Mouse (Mus musculus): ENCODE data around the gene Ppm1j. TPM values are rescaled to one million over a fixed set of nuclear protein-coding genes. Genes with fewer than 3 reads are reported as not detected.
A peak's percentile ranks its signal among the peaks of the same experiment; 100 is the strongest.

Gene Ppm1j
- total and polyA plus RNA-seq, 2 experiments: 0.28 to 1.4 TPM

- no peak overlapping the region for H3K27ac ChIP-seq (replicated peaks; ENCODE audit: insufficient read depth, low read depth, low read length)
- no peak overlapping the region for H3K9ac ChIP-seq (ENCODE audit: low read depth, low read length)
- 93% methylated on average over 8 of the region's 8 CpGs for WGBS
- no peaks in the 10 kb centered on the region for H3K27me3 ChIP-seq (ENCODE audit: control insufficient read depth, insufficient read depth, low read length)
- H3K4me1 ChIP-seq (ENCODE audit: control insufficient read depth, insufficient read depth, low read length): peaks cover 17% of the 10 kb centered on the region
- DNase-seq (ENCODE audit: extremely low read depth, low read depth, low spot score): no peak
- H3K79me2 ChIP-seq (ENCODE audit: control insufficient read depth, insufficient read depth, low read length): no peaks in the 10 kb centered on the region
- no peaks in the 10 kb centered on the region; the same call in 1 of the 2 replicates for H3K36me3 ChIP-seq (ENCODE audit: control insufficient read depth, insufficient read depth, low read length)
- no peak overlapping the region for H3K4me3 ChIP-seq (ENCODE audit: insufficient read depth, low read depth, low read length)
- TF ChIP-seq POLR2A (IDR thresholded peaks at IDR 0.05; ENCODE audit: extremely low read depth, insufficient read depth, low read length) (no peak), CTCF (IDR thresholded peaks at IDR 0.05; ENCODE audit: low read depth, low read length) (no peak)
Observed at GRCm38 (mm10) chr3:104791671-104792070, 10.8 kb downstream of the Ppm1j start.

GRCm38 (mm10) chr3:104792360-104793270 is 11.8 kb downstream of the Ppm1j start:
- H3K27ac ChIP-seq (replicated peaks; ENCODE audit: insufficient read depth, low read depth, low read length): no peak overlapping the region
- 62% methylated on average over 15 of the region's 15 CpGs for WGBS

GRCm38 (mm10) chr3:104793871-104794828 is 13.3 kb downstream of the Ppm1j start:
- Histone ChIP-seq H3K79me2 (ENCODE audit: control insufficient read depth, insufficient read depth, low read length) (no peaks in the 10 kb centered on the region), H3K27me3 (ENCODE audit: control insufficient read depth, insufficient read depth, low read length) (no peaks in the 10 kb centered on the region), H3K36me3 (ENCODE audit: control insufficient read depth, insufficient read depth, low read length) (peaks cover 3% of the 10 kb centered on the region; the same call in 1 of the 2 replicates), H3K27ac (replicated peaks; ENCODE audit: insufficient read depth, low read depth, low read length) (peak overlapping the region; percentile 32; the same call in 1 of the 2 replicates), H3K4me1 (ENCODE audit: control insufficient read depth, insufficient read depth, low read length) (peaks cover 15% of the 10 kb centered on the region), H3K9ac (ENCODE audit: low read depth, low read length) (no peak overlapping the region; the same call in 1 of the 2 replicates), H3K4me3 (ENCODE audit: insufficient read depth, low read depth, low read length) (no peak overlapping the region)
- no peak for TF ChIP-seq CTCF (IDR thresholded peaks at IDR 0.05; ENCODE audit: low read depth, low read length)
- no peak for TF ChIP-seq POLR2A (IDR thresholded peaks at IDR 0.05; ENCODE audit: extremely low read depth, insufficient read depth, low read length)
- WGBS: 64% methylated on average over 20 of the region's 20 CpGs
- peak; percentile 53 for DNase-seq (ENCODE audit: extremely low read depth, low read depth, low spot score)

More at GRCm38 (mm10) chr3:104792360-104793270, 11.8 kb downstream of the Ppm1j start:
- H3K36me3 ChIP-seq (ENCODE audit: control insufficient read depth, insufficient read depth, low read length): no peaks in the 10 kb centered on the region; the same call in 1 of the 2 replicates
- no peak overlapping the region for H3K9ac ChIP-seq (ENCODE audit: low read depth, low read length)
- no peak overlapping the region for H3K4me3 ChIP-seq (ENCODE audit: insufficient read depth, low read depth, low read length)
- H3K79me2 ChIP-seq (ENCODE audit: control insufficient read depth, insufficient read depth, low read length): no peaks in the 10 kb centered on the region
- TF ChIP-seq CTCF (IDR thresholded peaks at IDR 0.05; ENCODE audit: low read depth, low read length) (no peak), POLR2A (IDR thresholded peaks at IDR 0.05; ENCODE audit: extremely low read depth, insufficient read depth, low read length) (no peak)
- H3K4me1 ChIP-seq (ENCODE audit: control insufficient read depth, insufficient read depth, low read length): peaks cover 17% of the 10 kb centered on the region
- H3K27me3 ChIP-seq (ENCODE audit: control insufficient read depth, insufficient read depth, low read length): no peaks in the 10 kb centered on the region
- no peak for DNase-seq (ENCODE audit: extremely low read depth, low read depth, low spot score)

- no peak overlapping the region for H3K27ac ChIP-seq (replicated peaks; ENCODE audit: insufficient read depth, low read depth, low read length)
- TF ChIP-seq CTCF (IDR thresholded peaks at IDR 0.05; ENCODE audit: low read depth, low read length): no peak
- no peak for TF ChIP-seq POLR2A (IDR thresholded peaks at IDR 0.05; ENCODE audit: extremely low read depth, insufficient read depth, low read length)
- H3K4me1 ChIP-seq (ENCODE audit: control insufficient read depth, insufficient read depth, low read length): peaks cover 10% of the 10 kb centered on the region
- no peak overlapping the region for H3K4me3 ChIP-seq (ENCODE audit: insufficient read depth, low read depth, low read length)
- no peaks in the 10 kb centered on the region for H3K27me3 ChIP-seq (ENCODE audit: control insufficient read depth, insufficient read depth, low read length)
- no peak overlapping the region for H3K9ac ChIP-seq (ENCODE audit: low read depth, low read length)
- WGBS: 83% methylated on average over 12 of the region's 12 CpGs
- peaks cover 4% of the 10 kb centered on the region; the same call in 1 of the 2 replicates for H3K36me3 ChIP-seq (ENCODE audit: control insufficient read depth, insufficient read depth, low read length)
- no peaks in the 10 kb centered on the region for H3K79me2 ChIP-seq (ENCODE audit: control insufficient read depth, insufficient read depth, low read length)
- no peak for DNase-seq (ENCODE audit: extremely low read depth, low read depth, low spot score)
Observed at GRCm38 (mm10) chr3:104794953-104795470, 14.2 kb downstream of the Ppm1j start.

- H3K27me3 ChIP-seq (ENCODE audit: control insufficient read depth, insufficient read depth, low read length): no peaks in the 10 kb centered on the region
- no peak overlapping the region for H3K9ac ChIP-seq (ENCODE audit: low read depth, low read length)
- WGBS: 79% methylated on average over 15 of the region's 15 CpGs
- peaks cover 9% of the 10 kb centered on the region for H3K4me1 ChIP-seq (ENCODE audit: control insufficient read depth, insufficient read depth, low read length)
- H3K79me2 ChIP-seq (ENCODE audit: control insufficient read depth, insufficient read depth, low read length): no peaks in the 10 kb centered on the region
- H3K4me3 ChIP-seq (ENCODE audit: insufficient read depth, low read depth, low read length): no peak overlapping the region
- peaks cover 12% of the 10 kb centered on the region; the same call in 1 of the 2 replicates for H3K36me3 ChIP-seq (ENCODE audit: control insufficient read depth, insufficient read depth, low read length)
- no peak for DNase-seq (ENCODE audit: extremely low read depth, low read depth, low spot score)
- TF ChIP-seq POLR2A (IDR thresholded peaks at IDR 0.05; ENCODE audit: extremely low read depth, insufficient read depth, low read length): no peak
- no peak for TF ChIP-seq CTCF (IDR thresholded peaks at IDR 0.05; ENCODE audit: low read depth, low read length)
- H3K27ac ChIP-seq (replicated peaks; ENCODE audit: insufficient read depth, low read depth, low read length): no peak overlapping the region
Observed at GRCm38 (mm10) chr3:104795661-104796340, 14.9 kb downstream of the Ppm1j start.

Measured in liver, adult 2 months (tissue).